Mouse (Mus musculus): ENCODE results near the gene Sema4a. TPM values are rescaled to one million over a fixed set of nuclear protein-coding genes. Genes with fewer than 3 reads are reported as not detected.

The Sema4a gene
- polyA plus RNA-seq, 1 experiment: 7.4 TPM

DNA sequence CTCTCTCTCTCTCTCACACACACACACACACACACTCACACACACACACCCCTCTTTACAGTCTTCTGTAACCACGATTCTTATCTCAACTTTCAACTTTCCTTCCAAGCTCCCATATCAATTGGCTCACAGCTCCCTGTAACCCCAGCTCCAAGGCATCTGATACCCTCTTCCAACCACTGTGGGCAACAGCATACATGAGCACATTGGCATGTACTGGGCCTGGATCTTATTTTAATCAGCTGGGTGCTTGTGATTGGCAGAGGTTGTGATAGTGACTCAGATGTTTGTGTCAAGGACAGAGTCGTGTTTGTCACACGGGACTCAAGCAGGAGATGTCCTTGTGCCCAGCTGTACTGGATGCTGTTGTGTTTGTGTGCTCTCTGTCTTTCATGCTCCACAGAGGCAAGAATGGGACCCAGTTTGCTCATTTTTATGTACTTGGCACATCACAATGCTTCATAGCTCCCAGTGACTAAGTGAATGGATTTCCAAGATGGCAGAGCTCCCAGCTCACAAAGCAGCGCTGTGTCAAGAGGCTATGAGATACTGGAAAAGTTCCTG, 33.6 kb downstream of the Sema4a start:
- TF ChIP-seq GATA1 (IDR thresholded peaks at IDR 0.05; ENCODE audit: low read length): no peak

DNA sequence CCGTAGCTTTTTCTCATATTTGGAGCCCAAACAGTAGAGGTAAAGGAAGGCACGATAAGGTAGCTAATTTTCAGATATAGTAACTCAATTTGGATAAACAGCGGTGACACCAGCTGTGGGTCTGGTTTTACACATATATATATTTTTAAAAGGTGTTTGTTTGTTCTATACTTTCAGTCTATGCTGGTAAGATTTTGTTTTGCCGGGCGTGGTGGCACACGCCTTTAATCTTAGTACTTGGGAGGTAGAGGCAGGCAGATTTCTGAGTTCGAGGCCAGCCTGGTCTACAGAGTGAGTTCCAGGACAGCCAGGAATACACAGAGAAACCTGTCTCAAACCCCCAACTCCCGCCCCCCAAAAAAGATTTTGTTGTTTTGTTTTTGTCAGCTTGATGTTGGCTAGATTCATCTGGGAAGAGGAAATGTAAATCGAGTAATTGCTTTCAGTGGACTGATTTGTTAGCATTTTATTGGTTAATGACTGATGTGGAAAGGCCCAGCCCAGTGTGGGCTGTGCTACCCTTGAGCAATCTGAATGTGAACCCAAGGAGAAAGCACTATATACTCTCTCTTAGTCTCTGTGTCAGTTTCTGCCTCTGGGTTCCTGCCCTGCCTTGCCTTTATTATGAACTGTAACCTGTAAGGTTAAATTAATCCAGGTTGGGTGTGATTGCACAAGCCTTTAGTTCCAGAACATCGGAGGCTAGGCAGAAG, 35.1 kb downstream of the Sema4a start:
- no peak for TF ChIP-seq GATA1 (IDR thresholded peaks at IDR 0.05; ENCODE audit: low read length)

GRCm38 (mm10) chr3:88425330-88425689, 35.7 kb downstream of the Sema4a start:
- TF ChIP-seq GATA1 (IDR thresholded peaks at IDR 0.05; ENCODE audit: low read length): no peak

DNA sequence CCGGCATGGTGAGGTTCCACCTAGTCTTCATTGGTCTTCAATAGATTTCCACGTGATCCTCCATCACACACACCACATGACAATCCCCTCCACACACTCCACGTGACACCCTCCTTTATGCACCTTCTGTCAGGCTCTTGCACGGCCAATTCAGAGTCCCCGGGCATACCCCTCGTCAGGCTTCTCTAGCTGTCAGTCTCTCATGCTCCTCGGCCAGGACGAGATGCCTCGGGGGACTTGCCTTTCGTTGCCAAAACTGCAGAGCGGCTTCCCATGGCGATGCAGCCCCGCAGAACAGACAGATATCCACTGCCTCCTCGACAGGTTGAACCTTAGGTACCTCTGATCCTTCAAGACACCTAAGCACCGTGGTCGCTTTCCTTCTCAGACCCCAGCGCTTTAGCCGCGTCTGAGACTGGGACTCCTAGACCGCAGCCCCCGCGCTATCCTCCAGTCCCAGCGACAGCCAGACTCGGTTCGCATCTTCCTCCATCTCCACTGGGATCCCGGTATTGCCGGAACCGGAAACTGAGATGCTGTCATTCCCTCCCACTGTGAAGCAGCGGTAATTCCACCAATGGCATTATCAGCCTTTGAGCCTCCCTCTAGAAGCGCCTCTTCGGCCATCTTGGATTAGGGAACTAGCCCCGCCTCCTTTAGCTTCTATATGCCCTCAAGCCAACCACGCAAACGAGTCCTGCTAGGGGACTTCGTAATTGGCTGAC, 36.2 kb downstream of the Sema4a start, which contains the start of gene Slc25a44:
Gene Slc25a44 (minus strand): TSS at position 535 of the 725 bp plus-strand sequence.
- no peak for TF ChIP-seq GATA1 (IDR thresholded peaks at IDR 0.05; ENCODE audit: low read length)

DNA sequence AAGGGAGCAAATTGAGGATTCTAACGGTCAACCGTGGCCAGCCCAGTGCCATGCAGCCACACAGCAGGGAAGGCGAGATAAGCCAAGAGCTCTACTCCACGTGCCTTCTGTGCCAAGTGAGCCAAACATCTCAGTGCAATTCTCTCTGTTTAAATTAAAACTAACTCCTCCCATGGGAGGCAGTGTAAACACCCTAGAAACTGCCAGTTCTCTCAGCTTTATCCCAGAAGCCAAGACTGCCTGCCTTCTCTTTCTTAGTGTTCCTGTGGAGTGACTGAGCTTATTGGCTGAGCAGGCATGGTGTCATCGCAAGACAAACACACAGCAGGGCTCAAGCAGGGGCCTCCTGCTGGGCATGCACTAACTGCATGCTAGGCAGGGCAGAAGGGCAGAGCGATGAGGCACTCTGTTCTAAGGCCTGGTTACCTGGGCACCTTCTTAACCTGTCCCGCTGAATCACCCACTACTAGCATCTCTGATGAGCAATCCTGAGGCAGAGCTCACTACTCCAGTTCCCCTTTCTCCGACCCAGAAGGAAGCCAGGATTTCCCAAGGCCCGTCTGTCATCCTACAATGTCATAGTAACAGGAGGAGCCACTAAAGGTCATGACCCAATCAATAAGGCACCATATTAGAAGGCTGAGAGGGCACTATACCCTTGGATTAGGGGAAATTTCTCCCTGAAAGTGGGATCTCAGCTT, 38.8 kb downstream of the Sema4a start:
- TF ChIP-seq GATA1 (IDR thresholded peaks at IDR 0.05; ENCODE audit: low read length): no peak

DNA sequence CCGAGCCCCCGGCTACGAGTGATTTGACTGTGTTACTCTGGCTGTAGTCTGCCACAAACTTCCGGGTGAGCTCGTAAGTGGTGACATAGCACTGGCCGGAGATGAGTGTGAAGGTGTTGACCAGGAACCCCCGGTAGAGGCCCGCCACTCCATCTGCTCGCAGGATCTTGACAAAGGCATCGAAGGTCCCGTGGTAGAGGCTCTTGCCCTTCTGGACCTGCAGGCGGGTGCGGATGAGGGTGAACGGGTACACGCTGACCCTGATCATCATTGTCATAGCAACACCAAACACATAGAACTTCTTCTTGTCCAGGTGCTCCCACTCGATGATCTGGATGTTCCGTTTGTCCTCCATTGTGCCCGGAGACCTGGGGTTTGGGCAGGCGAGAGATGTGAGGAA, 40.2 kb downstream of the Sema4a start:
- TF ChIP-seq GATA1 (IDR thresholded peaks at IDR 0.05; ENCODE audit: low read length): no peak

GRCm38 (mm10) chr3:88418016-88418415, 43.0 kb downstream of the Sema4a start:
- TF ChIP-seq GATA1 (IDR thresholded peaks at IDR 0.05; ENCODE audit: low read length): no peak

DNA sequence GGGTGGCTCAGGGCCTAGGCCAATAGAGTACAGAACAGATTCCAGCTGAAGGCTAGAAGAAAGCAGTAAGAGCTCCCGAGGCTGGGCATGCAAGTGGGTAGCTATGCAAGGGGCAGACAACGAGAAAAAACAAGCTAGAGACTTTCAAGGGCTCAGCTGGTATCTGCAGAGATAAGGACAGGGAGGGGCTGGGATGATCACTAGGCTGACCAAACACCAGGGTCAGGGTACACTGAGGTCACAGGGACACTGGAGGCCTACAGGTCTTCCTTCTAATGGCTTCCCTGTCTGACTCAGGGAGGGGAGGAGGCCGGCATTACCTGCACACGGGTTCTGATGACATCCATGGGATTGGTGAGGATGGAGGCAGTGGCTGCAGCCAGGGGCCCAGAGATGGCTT, 45.3 kb downstream of the Sema4a start:
- TF ChIP-seq GATA1 (IDR thresholded peaks at IDR 0.05; ENCODE audit: low read length): no peak

- TF ChIP-seq GATA1 (IDR thresholded peaks at IDR 0.05; ENCODE audit: low read length): no peak
Observed at GRCm38 (mm10) chr3:88412636-88413035, 48.3 kb downstream of the Sema4a start.

DNA sequence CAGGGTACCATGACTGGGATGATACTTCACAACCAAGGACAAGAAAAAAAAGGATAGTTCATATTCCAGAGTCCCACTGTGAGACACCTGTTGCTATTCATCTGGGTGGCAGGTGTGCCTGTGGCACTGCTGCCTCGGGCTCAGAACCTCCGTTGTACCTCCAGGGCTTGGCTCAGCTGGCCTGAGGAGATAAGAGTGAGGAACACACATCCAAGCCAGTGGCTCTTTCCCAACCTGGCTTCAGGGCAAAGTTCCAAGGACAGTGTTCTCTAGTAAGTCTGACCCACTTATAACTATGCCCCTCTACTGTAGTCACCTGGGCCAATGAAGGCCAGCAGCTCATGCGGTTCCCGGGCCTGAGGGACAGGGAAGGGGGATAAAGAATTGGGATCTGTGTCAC, 49.3 kb downstream of the Sema4a start:
- no peak for TF ChIP-seq GATA1 (IDR thresholded peaks at IDR 0.05; ENCODE audit: low read length)

DNA sequence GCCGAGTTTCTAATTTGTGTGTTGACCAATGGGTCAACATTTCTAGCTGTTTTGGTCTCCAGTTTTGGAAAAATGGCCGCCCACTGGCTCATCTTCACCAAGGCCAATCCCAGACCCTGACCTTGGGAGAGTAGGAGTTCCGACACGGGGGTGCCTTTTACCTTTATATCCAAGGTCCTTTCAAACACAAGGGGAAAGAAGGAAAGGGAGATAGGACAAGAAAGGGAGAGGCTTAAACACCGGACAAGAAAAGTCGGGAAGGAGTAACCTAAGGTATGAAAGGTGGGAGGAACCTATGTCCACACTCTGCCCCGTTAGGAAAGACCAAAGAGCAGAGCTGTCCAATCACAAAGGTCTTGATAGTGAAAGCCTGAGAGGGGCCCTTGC, 50.3 kb downstream of the Sema4a start:
- no peak for TF ChIP-seq GATA1 (IDR thresholded peaks at IDR 0.05; ENCODE audit: low read length)

DNA sequence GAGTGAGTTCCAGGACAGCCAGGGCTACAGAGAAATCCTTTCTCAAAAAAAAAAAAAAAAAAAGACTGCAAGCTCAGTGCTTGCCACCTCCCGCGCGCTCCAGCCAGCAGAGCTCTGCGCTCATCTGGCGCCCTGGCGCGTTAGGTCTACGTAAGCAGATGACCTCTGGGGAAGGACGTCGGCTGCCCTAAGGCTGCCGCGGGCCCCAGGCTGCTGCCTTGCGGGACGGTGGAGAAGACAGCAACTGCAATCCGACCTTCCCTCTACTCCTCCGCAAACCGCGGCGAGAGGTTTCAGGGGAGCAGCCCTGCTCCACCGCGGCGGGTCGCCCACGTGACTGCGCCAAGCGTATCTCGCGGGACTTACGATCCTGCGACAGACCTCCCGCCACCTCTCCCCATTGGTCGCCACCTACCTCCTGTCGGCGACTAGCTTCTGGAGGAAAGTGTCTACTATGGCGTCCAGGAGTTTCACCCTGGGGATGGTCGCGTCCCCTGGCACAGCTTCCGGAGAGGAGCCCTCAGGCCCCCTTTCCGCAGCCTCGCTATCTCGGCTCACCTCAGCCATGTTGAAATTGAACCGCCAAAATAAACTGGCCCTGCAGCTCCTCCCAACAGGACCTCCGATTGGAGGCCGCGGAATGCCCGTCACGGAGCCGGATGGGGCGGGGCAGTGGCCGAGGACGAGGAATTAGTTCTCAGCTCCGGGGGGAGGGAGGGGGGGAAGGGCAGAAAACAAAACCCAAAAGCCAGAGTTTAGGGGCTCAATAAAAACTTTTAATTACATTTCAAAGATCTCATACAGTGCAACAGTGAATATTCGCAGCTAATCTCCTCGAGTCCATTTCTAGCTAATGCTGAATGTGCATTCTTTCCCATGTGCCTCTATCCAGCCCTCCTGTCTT, 51.0 kb downstream of the Sema4a start, which contains the start of gene Pmf1:
Gene Pmf1 (minus strand): TSS at position 591 of the 904 bp plus-strand sequence.
- no peak for TF ChIP-seq GATA1 (IDR thresholded peaks at IDR 0.05; ENCODE audit: low read length)

DNA sequence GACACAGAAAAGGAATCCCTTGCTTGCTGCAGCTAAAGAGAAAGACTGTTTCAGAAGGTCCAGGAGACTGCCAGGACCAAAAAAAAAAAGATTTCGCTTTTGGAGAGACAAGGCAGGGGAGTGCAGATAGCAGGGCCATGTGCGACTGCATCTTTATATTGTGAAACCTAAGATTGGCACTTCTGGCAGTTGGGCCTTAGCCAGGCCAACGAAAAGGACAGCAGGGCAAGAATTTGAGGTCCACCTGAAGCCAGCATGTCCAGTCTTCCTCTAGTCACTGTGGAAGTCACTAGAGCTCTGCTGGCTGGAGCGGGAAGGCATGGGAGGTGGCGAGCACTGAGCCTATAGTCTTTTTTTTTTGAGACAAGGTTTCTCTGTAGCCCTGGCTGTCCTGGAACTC, 52.0 kb downstream of the Sema4a start:
- no peak for TF ChIP-seq GATA1 (IDR thresholded peaks at IDR 0.05; ENCODE audit: low read length)

DNA sequence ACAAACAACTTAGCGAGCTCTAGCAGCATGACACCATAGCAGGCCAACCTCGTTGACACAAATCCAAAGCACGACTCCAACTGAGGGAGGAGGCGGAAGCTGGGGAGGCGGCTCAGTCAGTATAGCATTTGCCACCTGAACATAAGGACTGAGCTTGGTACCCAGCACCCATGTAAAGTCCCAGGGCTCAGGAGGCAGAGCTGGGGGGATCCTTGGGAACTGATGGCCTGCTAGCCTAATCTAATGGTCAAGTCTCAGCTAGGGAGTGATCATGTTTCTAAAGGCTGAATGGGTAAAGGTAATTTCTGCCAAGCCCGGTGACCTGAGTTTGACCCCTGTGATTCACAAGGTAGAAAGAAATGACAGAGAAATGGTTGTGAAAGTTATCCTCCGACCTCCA, 53.5 kb downstream of the Sema4a start:
- TF ChIP-seq GATA1 (IDR thresholded peaks at IDR 0.05; ENCODE audit: low read length): no peak

DNA sequence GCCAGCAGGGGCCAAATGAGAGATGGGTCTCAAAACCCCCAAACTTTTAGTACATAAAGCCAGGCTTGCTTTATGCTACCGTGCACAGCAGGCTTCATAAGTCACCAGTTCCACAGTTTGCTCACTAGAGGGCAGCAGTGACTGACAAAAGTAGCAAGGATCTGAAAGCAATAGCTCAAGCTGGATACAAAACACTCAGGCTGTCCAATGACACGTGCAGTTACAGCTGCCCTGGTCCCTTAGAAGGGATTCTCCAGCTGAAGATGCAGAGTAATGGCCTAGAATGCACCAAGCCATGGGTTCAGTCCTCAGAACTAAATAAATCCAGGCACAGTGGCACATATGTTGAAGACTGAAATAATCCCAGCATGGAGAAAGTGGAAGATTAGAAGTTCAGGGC, 53.9 kb downstream of the Sema4a start:
- no peak for TF ChIP-seq GATA1 (IDR thresholded peaks at IDR 0.05; ENCODE audit: low read length)
